Mouse (Mus musculus): ENCODE results near the gene Lfng.

Lfng gene

GRCm38 (mm10) chr5:140661875-140662643 is 54.9 kb downstream of the Lfng start:
- DNase-seq (ENCODE audit: low spot score in 2 of 2) = peak; percentile 45 to 64

GRCm38 (mm10) chr5:140662741-140663592 is 55.8 kb downstream of the Lfng start:
- peak in 1 of 2 experiments; percentile 33 for DNase-seq (ENCODE audit: low spot score in 2 of 2)

GRCm38 (mm10) chr5:140663621-140664180 is 56.6 kb downstream of the Lfng start:
- peak; percentile 40 to 61 for DNase-seq (ENCODE audit: low spot score in 2 of 2)
